Mouse (Mus musculus) myocyte (in vitro differentiated cells): ENCODE measurements around the gene Bnipl. TPM values are rescaled to one million over a fixed set of nuclear protein-coding genes. Genes with fewer than 3 reads are reported as not detected.

Experiments
- H3K27me3 ChIP-seq: one replicate; pipeline ENCODE4 v1.6.1; 2011; ENCODE audit not compliant: control insufficient read depth, insufficient read depth, insufficient read length
- H3K36me3 ChIP-seq: one replicate; pipeline ENCODE4 v1.6.1; 2011; ENCODE audit not compliant: control insufficient read depth, insufficient read depth
- H3K4me2 ChIP-seq: one replicate; pipeline ENCODE4 v1.6.1; 2011; ENCODE audit warnings: low read depth, control low read depth
- H3K4me3 ChIP-seq: one replicate; pipeline ENCODE4 v1.5.1; 2011; ENCODE audit warnings: mild to moderate bottlenecking, control low read depth, moderate library complexity
- H3K79me2 ChIP-seq: one replicate; pipeline ENCODE4 v1.6.1; 2011; ENCODE audit not compliant: control insufficient read depth, insufficient read depth
- H3ac ChIP-seq: one replicate; pipeline ENCODE4 v1.6.1; 2011; ENCODE audit not compliant: control insufficient read depth, insufficient read length
- CEBPB ChIP-seq: IDR thresholded peaks from 2 replicates; pipeline ENCODE4 v1.6.1; 2011; ENCODE audit warnings: mild to moderate bottlenecking, moderate library complexity; ENCODE audit not compliant: poor library complexity, insufficient read depth, severe bottlenecking
- E2F4 ChIP-seq: IDR thresholded peaks from one replicate; pipeline ENCODE4 v1.6.1; 2011; ENCODE audit warnings: mild to moderate bottlenecking, control low read depth, moderate library complexity; ENCODE audit not compliant: insufficient read depth
- MAX ChIP-seq: IDR thresholded peaks from one replicate; pipeline ENCODE4 v1.6.1; 2011; ENCODE audit warnings: low read depth, mild to moderate bottlenecking, control low read depth
- MYOD1 ChIP-seq, 3 experiments: IDR thresholded peaks; one replicate each; pipeline ENCODE4 v1.6.1; 2011; ENCODE audit warnings: control low read depth in 2 of 3, low read depth in 2 of 3, mild to moderate bottlenecking in 2 of 3, moderate library complexity in 1 of 3; ENCODE audit not compliant: insufficient read length in 2 of 3, control insufficient read depth in 1 of 3
- MYOG ChIP-seq, 3 experiments: IDR thresholded peaks; one replicate each; pipeline ENCODE4 v1.6.1; 2011; ENCODE audit warnings: control low read depth in 2 of 3, low read depth in 2 of 3, mild to moderate bottlenecking in 2 of 3; ENCODE audit not compliant: insufficient read length in 2 of 3, control insufficient read depth in 1 of 3, insufficient read depth in 1 of 3
- POLR2A ChIP-seq: IDR thresholded peaks from one replicate; pipeline ENCODE4 v1.6.1; 2011; ENCODE audit warnings: low read depth, mild to moderate bottlenecking, control low read depth, moderate library complexity; ENCODE audit not compliant: insufficient read length
- POLR2AphosphoS2 ChIP-seq: IDR thresholded peaks from one replicate; pipeline ENCODE4 v1.6.1; 2011; ENCODE audit warnings: low read depth, control low read depth; ENCODE audit not compliant: insufficient read length
- REST ChIP-seq: IDR thresholded peaks from one replicate; pipeline ENCODE4 v1.6.1; 2011; ENCODE audit warnings: mild to moderate bottlenecking, control low read depth, moderate library complexity; ENCODE audit not compliant: insufficient read depth, insufficient read length
- SRF ChIP-seq: IDR thresholded peaks from one replicate; pipeline ENCODE4 v1.6.1; 2011; ENCODE audit warnings: low read depth; ENCODE audit not compliant: control insufficient read depth, insufficient read length
- TCF12 ChIP-seq: IDR thresholded peaks from one replicate; pipeline ENCODE4 v1.6.1; 2011; ENCODE audit warnings: mild to moderate bottlenecking, control low read depth; ENCODE audit not compliant: poor library complexity, insufficient read depth, severe bottlenecking
- TCF3 ChIP-seq: IDR thresholded peaks from one replicate; pipeline ENCODE4 v1.6.1; 2011; ENCODE audit warnings: low read depth, control low read depth; ENCODE audit not compliant: insufficient read length
- USF1 ChIP-seq: IDR thresholded peaks from one replicate; pipeline ENCODE4 v1.6.1; 2011; ENCODE audit warnings: low read depth, mild to moderate bottlenecking, control low read depth, moderate library complexity
- polyA plus RNA-seq: library from polyadenylated mRNA; unstranded; fragments of >200 nt; fragmentation: generic; extraction: Trizol; gene quantifications from one replicate; pipeline ENCODE4 v1.2.1, GENCODE M21; 2012; ENCODE audit warnings: missing spikeins

Gene Bnipl
- polyA plus RNA-seq, 1 experiment = 0.31 TPM

- Histone ChIP-seq H3K79me2 (no peaks in the 10 kb centered on the region), H3K27me3 (no peaks in the 10 kb centered on the region), H3ac (no peak overlapping the region), H3K36me3 (peaks cover 44% of the 10 kb centered on the region), H3K4me2 (no peak overlapping the region), H3K4me3 (no peak overlapping the region)
- TF ChIP-seq MYOG (IDR thresholded peaks at IDR 0.05; ENCODE audit: control insufficient read depth in 1 of 3, insufficient read depth in 1 of 3, insufficient read length in 2 of 3, low read depth in 2 of 3) (no peak), USF1 (no peak), POLR2AphosphoS2 (no peak), MYOD1 (IDR thresholded peaks at IDR 0.05; ENCODE audit: control insufficient read depth in 1 of 3, insufficient read length in 2 of 3, low read depth in 2 of 3) (no peak), REST (no peak), SRF (no peak), E2F4 (no peak), CEBPB (no peak), TCF3 (no peak), TCF12 (no peak), POLR2A (no peak), MAX (no peak)
Measured at GRCm38 (mm10) chr3:95203880-95204279, 47.1 kb downstream of the Bnipl start.

- Histone ChIP-seq H3K27me3 (no peaks in the 10 kb centered on the region), H3K79me2 (no peaks in the 10 kb centered on the region), H3K4me3 (no peak overlapping the region), H3ac (no peak overlapping the region), H3K4me2 (no peak overlapping the region), H3K36me3 (peaks cover 56% of the 10 kb centered on the region)
- TF ChIP-seq MYOD1 (IDR thresholded peaks at IDR 0.05; ENCODE audit: control insufficient read depth in 1 of 3, insufficient read length in 2 of 3, low read depth in 2 of 3) = no peak
- no peak for TF ChIP-seq TCF12
- no peak for TF ChIP-seq CEBPB
- no peak for TF ChIP-seq USF1
- no peak for TF ChIP-seq MAX
- no peak for TF ChIP-seq POLR2A
- TF ChIP-seq SRF = no peak
- TF ChIP-seq REST = no peak
- TF ChIP-seq MYOG (IDR thresholded peaks at IDR 0.05; ENCODE audit: control insufficient read depth in 1 of 3, insufficient read depth in 1 of 3, insufficient read length in 2 of 3, low read depth in 2 of 3) = no peak
Measured at GRCm38 (mm10) chr3:95200562-95200961, 50.4 kb downstream of the Bnipl start.

- Histone ChIP-seq H3K36me3 (peaks cover 54% of the 10 kb centered on the region), H3K4me2 (no peak overlapping the region), H3ac (no peak overlapping the region), H3K79me2 (no peaks in the 10 kb centered on the region), H3K4me3 (no peak overlapping the region), H3K27me3 (no peaks in the 10 kb centered on the region)
- no peak for TF ChIP-seq MYOD1 (IDR thresholded peaks at IDR 0.05; ENCODE audit: control insufficient read depth in 1 of 3, insufficient read length in 2 of 3, low read depth in 2 of 3)
- TF ChIP-seq MYOG (IDR thresholded peaks at IDR 0.05; ENCODE audit: control insufficient read depth in 1 of 3, insufficient read depth in 1 of 3, insufficient read length in 2 of 3, low read depth in 2 of 3) = no peak
- TF ChIP-seq POLR2AphosphoS2 = no peak
- TF ChIP-seq MAX = no peak
- TF ChIP-seq TCF3 = no peak
- no peak for TF ChIP-seq REST
- TF ChIP-seq POLR2A = no peak
- no peak for TF ChIP-seq SRF
- TF ChIP-seq CEBPB = no peak
- TF ChIP-seq TCF12 = no peak
- no peak for TF ChIP-seq E2F4
- no peak for TF ChIP-seq USF1
Measured at GRCm38 (mm10) chr3:95200132-95200531, 50.9 kb downstream of the Bnipl start.

GRCm38 (mm10) chr3:95199101-95199500, 51.9 kb downstream of the Bnipl start:
- no peaks in the 10 kb centered on the region for H3K79me2 ChIP-seq
- TF ChIP-seq E2F4 = no peak
- TF ChIP-seq TCF3 = no peak
- no peak for TF ChIP-seq MYOD1 (IDR thresholded peaks at IDR 0.05; ENCODE audit: control insufficient read depth in 1 of 3, insufficient read length in 2 of 3, low read depth in 2 of 3)
- no peak for TF ChIP-seq TCF12
- TF ChIP-seq POLR2A = no peak
- no peak overlapping the region for H3ac ChIP-seq
- H3K4me2 ChIP-seq = no peak overlapping the region
- peaks cover 50% of the 10 kb centered on the region for H3K36me3 ChIP-seq
- H3K27me3 ChIP-seq = no peaks in the 10 kb centered on the region
- H3K4me3 ChIP-seq = no peak overlapping the region

- Histone ChIP-seq H3K4me3 (no peak overlapping the region), H3K36me3 (peaks cover 30% of the 10 kb centered on the region), H3K4me2 (no peak overlapping the region), H3K27me3 (no peaks in the 10 kb centered on the region), H3K79me2 (no peaks in the 10 kb centered on the region), H3ac (no peak overlapping the region)
- TF ChIP-seq MYOD1 (IDR thresholded peaks at IDR 0.05; ENCODE audit: control insufficient read depth in 1 of 3, insufficient read length in 2 of 3, low read depth in 2 of 3) = peak; percentile 33 to 53 (median 47)
- peak in 1 of 3 experiments; percentile 72 for TF ChIP-seq MYOG (IDR thresholded peaks at IDR 0.05; ENCODE audit: control insufficient read depth in 1 of 3, insufficient read depth in 1 of 3, insufficient read length in 2 of 3, low read depth in 2 of 3)
- peak; percentile 60 for TF ChIP-seq TCF12
- no peak for TF ChIP-seq POLR2A
- no peak for TF ChIP-seq USF1
Measured at GRCm38 (mm10) chr3:95195772-95196171, 55.2 kb downstream of the Bnipl start.
